Mouse (Mus musculus) liver (tissue): ENCODE data around the gene Vmn2r80.
"Not testable (repeated sequence)": the region's sequence is repeated elsewhere in the genome, so short reads cannot be mapped to it uniquely, and the experiment has no call there.

Source experiments
- DNase-seq: peaks from one replicate; pipeline ENCODE4 v3.0.0-alpha.2; 2020; ENCODE audit warnings: mixed read lengths

Gene Vmn2r80

DNA sequence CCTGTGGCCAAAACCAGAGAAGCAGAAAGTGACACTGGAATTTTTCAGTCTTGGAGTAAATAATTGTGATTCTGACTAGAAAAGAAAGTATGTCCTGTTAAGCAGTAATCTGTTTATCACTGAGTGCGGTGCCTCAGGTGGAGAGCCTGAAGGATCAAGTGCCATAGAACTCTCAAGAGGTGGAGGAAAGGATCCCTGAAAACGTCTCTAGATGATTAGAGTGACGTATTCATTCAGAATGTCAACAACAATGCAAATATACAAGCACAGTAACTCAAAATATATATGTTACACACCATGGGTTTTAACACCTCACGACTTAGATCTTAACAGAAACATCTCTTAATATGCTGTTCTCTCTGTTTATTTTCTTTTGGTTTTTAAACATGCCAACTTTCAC is at the start of gene Vmn2r80:
Gene Vmn2r80 (plus strand): TSS at position 301 of the 400 bp plus-strand sequence.
- not testable (repeated sequence) for DNase-seq

DNA sequence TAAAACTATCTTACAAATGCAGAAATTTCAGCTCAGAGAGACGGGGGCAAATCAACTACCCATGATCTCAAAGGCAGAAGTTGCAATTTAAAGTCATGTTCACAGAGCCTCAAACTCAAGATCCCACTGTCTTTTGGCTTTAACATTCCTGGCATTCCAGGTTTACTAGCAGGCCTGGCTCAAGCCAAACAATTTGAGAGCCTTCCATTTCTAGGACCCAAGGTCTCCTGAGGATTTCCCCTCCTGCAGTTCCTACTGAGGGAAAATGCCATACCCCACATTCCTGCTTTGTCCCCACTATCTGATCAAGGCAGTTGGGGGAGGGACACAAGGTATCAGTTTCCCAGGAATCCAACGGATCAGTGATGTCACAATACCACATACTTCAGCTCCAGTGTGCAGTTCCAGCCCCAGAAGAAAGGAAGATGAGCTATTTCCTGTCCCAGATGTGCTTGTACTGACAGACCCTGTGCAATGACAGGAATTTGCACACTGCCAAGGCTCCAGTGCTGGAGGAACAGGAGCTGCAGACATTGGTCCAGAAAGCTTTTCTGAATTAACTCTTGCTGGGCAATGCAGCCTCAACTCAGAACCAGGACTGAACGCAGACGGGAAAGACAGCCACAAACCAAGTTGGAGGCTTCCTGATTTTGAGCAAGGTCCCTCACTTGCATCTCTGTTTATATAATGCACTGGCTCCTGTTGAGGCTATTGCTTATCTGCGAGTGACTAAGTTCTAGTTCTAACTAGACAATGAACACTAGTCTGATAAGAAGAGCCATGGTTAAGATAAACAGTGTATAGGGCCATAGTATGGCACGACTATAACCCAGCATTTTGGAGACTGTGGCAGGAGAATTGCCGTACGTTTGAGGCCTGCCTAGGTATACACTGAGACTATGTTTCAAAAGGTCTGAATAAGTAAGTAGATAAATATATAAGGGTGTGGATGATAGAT is 42.0 kb upstream of the Vmn2r80 start:
- no peak for DNase-seq

DNA sequence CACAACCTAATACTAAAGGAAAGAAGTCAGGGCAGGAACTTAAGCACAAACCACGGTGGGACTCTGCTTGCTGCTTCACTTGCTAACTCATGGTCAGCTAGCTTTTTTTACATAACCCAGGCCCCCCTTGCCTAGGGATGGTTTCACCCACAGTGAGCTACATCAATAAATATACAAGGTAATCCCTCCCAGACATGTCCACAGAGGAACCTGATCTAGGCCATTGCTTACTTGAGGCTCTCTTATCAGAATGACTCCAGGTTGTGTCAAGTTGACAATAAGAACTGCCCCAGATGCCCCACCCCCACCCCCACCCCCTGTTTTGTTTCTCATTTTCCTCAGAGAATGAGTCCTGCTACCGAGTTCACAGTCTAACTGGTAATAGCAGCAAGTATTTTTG is 41.0 kb upstream of the Vmn2r80 start:
- no peak for DNase-seq

DNA sequence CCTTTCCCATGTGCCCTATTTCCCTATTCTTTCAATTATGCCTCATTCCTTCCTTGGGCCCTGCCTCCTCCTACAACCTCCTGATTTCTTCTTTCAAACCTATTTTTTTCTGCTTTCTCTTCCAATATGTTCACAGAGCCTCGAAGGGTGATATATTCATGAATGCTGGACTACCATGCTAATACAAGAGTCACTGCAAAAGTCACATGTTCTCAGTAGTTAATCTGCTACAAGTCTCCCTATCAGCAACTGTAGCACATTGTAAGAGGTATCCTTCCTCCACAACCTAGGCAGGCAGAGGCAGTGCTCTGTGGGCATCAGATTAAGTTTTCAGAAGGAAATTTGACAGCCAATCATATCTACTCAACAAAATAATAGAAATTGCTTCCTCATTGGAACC is 39.4 kb upstream of the Vmn2r80 start:
- no peak for DNase-seq

DNA sequence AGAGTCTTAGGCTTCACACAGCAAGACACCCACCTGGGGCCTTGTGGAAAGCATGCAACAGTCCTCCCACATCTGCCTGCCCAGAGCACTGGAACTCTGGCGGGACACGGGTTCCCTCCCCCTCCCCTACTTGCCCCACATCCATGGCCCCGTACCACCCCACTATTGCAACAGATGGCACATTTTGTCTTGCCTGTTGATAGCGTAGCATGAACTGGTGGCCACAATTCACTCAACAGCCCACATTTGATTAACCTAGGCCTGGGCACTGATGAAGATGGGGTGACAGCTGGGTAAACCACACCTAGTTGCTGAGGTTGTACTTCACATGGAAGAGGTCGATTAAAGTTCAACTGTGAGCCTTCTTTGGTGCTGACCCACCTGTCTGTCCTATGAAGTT is 38.1 kb upstream of the Vmn2r80 start:
- DNase-seq = no peak

DNA sequence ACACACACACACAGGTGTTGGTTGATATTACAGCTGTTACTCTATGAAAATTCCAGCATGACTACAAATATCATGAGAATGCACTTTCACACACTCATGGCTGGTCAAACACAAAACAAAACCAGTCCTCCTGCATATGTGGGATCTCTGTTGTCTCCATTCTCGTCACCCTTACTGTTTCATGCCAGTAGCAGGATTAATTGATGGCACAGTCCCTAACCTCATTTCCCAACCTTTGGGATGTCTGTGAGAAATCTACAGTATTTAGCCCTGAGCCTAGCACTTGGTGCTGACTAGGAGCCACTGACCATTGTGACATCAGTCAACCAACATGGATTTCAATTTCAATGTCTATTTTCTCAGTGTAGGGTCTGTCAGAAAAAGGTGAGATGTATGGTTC is 33.5 kb upstream of the Vmn2r80 start:
- no peak for DNase-seq

DNA sequence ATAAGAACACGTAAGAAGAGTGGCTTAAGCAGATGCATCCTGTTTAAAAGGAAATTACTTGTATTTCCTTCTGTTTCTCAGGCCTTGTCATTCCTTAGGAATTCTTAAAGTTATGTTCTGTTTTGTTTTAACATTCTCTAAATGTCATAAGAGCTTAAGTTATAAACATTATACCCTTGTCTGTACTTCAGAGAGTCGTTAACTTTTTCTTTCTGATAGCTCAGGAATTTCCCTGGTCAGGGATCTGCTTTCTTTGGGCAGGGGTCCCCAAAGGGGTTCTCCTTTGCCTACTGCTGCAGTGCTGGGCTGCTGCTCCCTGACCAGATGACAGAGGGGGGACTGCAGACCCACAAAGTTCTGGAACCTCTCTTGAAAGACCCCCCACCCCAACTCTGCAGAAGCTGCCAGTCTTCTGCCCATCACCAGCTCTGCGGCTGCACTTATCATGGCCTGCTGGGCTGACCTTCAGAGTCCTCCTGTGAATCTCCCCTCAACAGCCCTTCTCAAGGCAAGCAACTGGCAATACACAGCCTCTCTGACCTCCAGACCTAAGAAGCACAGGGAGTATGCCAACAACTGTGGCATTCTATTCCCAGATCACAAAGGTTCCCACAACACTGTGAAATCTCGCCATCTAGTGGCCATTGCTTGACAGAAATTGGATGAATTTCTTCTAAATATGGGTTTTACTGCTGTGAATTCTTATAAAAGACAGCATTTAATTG is 32.3 kb upstream of the Vmn2r80 start:
- DNase-seq = peak; percentile 35

DNA sequence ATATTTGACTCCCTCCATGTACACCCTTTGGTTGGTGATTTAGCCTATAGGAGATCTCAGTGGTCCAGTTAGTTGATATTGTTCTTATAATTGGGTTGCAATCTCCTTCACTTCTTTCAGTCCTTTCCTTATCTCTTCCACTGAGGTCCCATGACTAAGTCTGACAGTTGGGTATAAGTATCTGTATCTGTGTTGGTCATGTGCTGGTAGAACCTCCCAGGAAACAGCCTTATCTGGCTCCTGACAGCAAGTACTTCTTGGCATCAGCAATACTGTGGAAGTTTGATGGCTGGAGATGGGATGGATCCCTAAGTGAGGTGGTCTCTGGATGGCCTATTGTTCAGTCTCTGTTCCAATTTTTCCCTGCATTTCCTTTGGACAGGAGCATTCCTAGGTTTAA is 3.0 kb downstream of the Vmn2r80 start:
- no peak for DNase-seq

DNA sequence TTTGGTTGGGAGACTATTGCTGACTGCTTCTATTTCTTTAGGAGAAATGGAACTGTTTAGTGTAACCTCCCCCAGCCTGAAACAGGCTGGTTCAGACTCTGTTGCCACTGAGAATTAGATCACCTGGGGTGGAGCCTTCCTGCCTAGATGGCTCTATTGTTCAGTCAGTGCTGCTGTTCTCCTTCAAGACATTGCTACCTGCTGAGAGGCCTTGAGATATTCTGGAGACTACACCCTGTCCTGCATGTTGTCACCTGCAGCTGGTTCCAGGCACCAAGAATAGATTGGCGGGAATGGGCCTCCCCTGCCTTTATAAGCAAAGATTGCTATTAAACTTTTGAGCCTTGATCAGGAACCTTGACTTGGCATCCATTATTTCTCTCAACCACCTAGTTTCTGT is 51.4 kb downstream of the Vmn2r80 start:
- DNase-seq = not testable (repeated sequence)

DNA sequence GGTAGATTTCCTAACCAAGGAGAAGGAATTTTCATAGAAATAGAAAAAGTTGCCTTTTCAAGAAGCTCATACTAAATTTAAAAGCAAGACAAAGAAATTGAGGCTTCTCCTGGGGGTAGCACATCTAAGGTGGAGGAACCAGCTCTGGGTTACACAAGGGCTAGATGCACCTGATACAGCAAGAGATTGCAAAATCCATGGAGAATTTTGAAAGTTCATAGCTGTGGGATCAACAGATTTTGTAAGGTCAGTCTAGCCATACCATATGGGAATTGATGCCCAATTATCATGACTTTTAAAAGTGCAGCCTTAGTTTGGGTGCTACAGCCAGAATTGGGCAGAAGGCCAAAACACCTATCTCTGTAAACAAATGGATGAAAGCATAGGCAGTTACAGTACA is 71.9 kb downstream of the Vmn2r80 start:
- DNase-seq = no peak

DNA sequence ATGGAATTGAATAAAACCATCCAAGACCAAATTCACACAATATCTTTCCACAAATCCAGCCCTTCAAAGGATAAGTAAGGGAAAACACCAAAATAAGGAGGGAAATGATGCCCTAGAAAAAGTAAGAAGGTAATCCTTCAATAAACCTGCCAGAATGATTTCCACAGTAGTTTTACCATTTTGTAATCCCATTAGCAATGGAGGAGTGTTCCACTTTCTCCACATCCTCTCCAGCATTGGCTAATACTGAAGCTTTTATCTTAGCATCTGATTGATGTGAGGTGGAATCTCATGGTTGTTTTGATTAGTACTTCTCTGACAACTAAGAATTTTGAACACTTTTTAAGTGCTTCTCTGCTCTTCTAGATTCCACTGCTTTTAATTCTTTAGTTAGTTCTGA is 73.0 kb downstream of the Vmn2r80 start:
- no peak for DNase-seq

DNA sequence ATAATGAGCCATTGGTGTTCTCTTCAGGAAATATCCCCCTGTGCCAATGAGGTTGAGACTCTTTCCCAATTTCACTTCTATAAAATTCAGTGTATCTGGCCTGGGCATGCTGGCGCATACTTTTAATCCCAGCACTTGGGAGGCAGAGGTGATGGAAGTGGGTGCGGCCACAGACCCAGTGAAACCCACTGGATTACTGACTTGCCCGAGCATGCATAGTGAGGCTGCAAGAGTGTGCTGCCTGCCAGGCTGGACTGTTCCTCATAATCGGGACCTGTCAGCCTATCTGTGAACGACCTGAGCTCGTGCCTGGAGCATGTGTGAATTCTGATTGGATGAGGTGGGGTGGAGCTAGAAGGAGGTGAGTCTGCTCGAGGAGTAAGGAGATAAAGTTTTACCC is 73.6 kb downstream of the Vmn2r80 start:
- no peak for DNase-seq
